Mouse (Mus musculus) stomach, embryonic 16.5 days (tissue): ENCODE results near the gene Ogn. TPM values are rescaled to one million over a fixed set of nuclear protein-coding genes. Genes with fewer than 3 reads are reported as not detected.

ENCODE experiments used
- ATAC-seq: fragments of 200-750 bp; cut with Nextera tagmentation; 2 replicates; pipeline ENCODE4 v1.8.0; 2017; ENCODE audit warnings: moderate number of reproducible peaks, moderate TSS enrichment; ENCODE audit not compliant: insufficient read depth, low FRiP score
- H3K27ac ChIP-seq: fragments of 300-500 bp; sonication (generic); 2 replicates; pipeline ENCODE4 v1.5.1; 2014; ENCODE audit warnings: low read length
- H3K27me3 ChIP-seq: fragments of 300-500 bp; sonication (generic); 2 replicates; pipeline ENCODE4 v1.6.1; 2014; ENCODE audit warnings: low read length, control low read depth, mixed read lengths; ENCODE audit not compliant: control insufficient read depth, insufficient read depth
- H3K36me3 ChIP-seq: fragments of 300-500 bp; sonication (generic); 2 replicates; pipeline ENCODE4 v1.6.1; 2014; ENCODE audit warnings: low read length; ENCODE audit not compliant: control insufficient read depth, insufficient read depth
- H3K4me1 ChIP-seq: fragments of 300-500 bp; sonication (generic); 2 replicates; pipeline ENCODE4 v1.6.1; 2014; ENCODE audit warnings: low read length, control low read depth, mixed read lengths; ENCODE audit not compliant: control insufficient read depth, insufficient read depth
- H3K4me2 ChIP-seq: fragments of 300-500 bp; sonication (generic); 2 replicates; pipeline ENCODE4 v1.6.1; 2014; ENCODE audit warnings: low read depth, low read length, mixed read lengths
- H3K4me3 ChIP-seq: fragments of 300-500 bp; sonication (generic); replicated peaks from 2 replicates; pipeline ENCODE4 v1.5.1; 2014; ENCODE audit warnings: mild to moderate bottlenecking, low read length
- H3K9ac ChIP-seq: fragments of 300-500 bp; sonication (generic); 2 replicates; pipeline ENCODE4 v1.6.1; 2014; ENCODE audit warnings: low read length
- H3K9me3 ChIP-seq: fragments of 300-500 bp; sonication (generic); replicated peaks from 2 replicates; pipeline ENCODE4 v1.6.1; 2016; ENCODE audit warnings: low read length, control low read depth; ENCODE audit not compliant: control insufficient read depth
- WGBS: fragments of 180-500 bp; shearing (Covaris S2); extraction: QIAGEN DNeasy Blood & Tissue Kit; methylation state at CpG from one replicate; pipeline ENCODE4 v1.1.7; 2014; 5-methylcytosine and 5-hydroxymethylcytosine counted together
- polyA plus RNA-seq: library from polyadenylated mRNA; unstranded; fragments of >200 nt; fragmentation: Nextera tagmentation; extraction: Ambion mirVana; gene quantifications from 2 replicates; pipeline ENCODE4 v1.2.1, GENCODE M21; 2015

Ogn gene
- polyA plus RNA-seq, 1 experiment from 2014 or later = 154 TPM

- ATAC-seq = peak; percentile 77
- under 1% methylated on average over 16 of the region's 16 CpGs for WGBS
- peak overlapping the region; percentile 88 for H3K4me3 ChIP-seq
Observed at GRCm38 (mm10) chr13:49653180-49653541, 45.3 kb downstream of the Ogn start.

More at GRCm38 (mm10) chr13:49653180-49653541, 45.3 kb downstream of the Ogn start:
- peaks cover 17% of the 10 kb centered on the region for H3K4me1 ChIP-seq
- H3K27me3 ChIP-seq = no peaks in the 10 kb centered on the region
- peak overlapping the region; percentile 75 for H3K4me2 ChIP-seq
- H3K36me3 ChIP-seq = no peaks in the 10 kb centered on the region
- no peaks in the 10 kb centered on the region for H3K9me3 ChIP-seq
- H3K27ac ChIP-seq = peak overlapping the region; percentile 11; the same call in 1 of the 2 replicates
- H3K9ac ChIP-seq = peak overlapping the region; percentile 75

Other genes with a start within 250 kb of the Ogn start
- 20.0 and 20.8 TPM in 2 replicates for gene Ippk, start 186.8 kb upstream of the Ogn start, polyA plus RNA-seq
- 0.74 and 1.2 TPM in 2 replicates for gene Tes3-ps, start 114.7 kb upstream of the Ogn start, polyA plus RNA-seq
- 1.4 and 1.5 TPM in 2 replicates for gene Ecm2, start 103.2 kb upstream of the Ogn start, polyA plus RNA-seq
- gene Aspn, start 63.6 kb upstream of the Ogn start, polyA plus RNA-seq = 119 and 131 TPM in 2 replicates
- gene Omd, start 25.6 kb upstream of the Ogn start, polyA plus RNA-seq = 0.85 and 1.1 TPM in 2 replicates
- 22.7 and 23.4 TPM in 2 replicates for gene Cenpp, start 44.7 kb downstream of the Ogn start, polyA plus RNA-seq
- gene Nol8, start 45.0 kb downstream of the Ogn start, polyA plus RNA-seq = 10.1 and 13.2 TPM in 2 replicates
- 75.8 and 78.1 TPM in 2 replicates for gene Iars, start 74.1 kb downstream of the Ogn start, polyA plus RNA-seq
- not detected in 2 replicates for gene Gm30302, start 191.0 kb downstream of the Ogn start, polyA plus RNA-seq